In the genomic region with DNA sequence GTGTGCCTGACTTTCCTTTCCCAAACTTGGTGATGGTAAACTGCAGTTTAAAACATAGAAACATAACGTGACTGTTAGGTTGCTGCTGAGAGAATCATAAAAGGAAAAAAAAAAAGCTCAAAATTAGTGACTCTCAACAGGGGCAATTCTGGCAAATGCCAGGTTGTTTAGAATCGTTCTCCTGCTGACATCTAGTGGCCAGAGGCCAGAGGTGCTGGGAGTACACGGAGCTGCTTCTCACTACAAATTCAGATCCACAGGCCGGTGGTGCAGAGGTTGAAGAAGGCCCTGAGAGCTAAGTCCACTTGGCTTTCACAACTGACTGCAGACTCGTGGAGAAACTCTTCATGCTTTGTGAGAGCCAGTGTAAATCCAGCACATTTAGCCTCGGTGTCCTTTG, we compare ENCODE assay signal across 8 mouse cellular contexts.
DNase-seq lines count a peak whose midpoint lies in the region; ATAC-seq and TF ChIP-seq lines count a peak whose summit lies in the region.

No protein-coding gene starts in this region.

- ATAC-seq in heart, embryonic 12.5 days (ENCODE audit: insufficient number of reproducible peaks, low FRiP score), result no peak
- ATAC-seq in midbrain, embryonic 11.5 days (ENCODE audit: low FRiP score), result peak; percentile 88

- H3K4me1 ChIP-seq in heart, adult 2 months (ENCODE audit: control insufficient read depth, insufficient read depth, low read length), result no peaks in the 10 kb centered on the region
- no peaks in the 10 kb centered on the region for H3K4me1 ChIP-seq in heart, embryonic 12.5 days (replicated peaks)
- no peaks in the 10 kb centered on the region for H3K4me1 ChIP-seq in midbrain, embryonic 11.5 days (ENCODE audit: control insufficient read depth, insufficient read depth, low read length)

- H3K79me2 ChIP-seq in heart, adult 2 months (replicated peaks; ENCODE audit: control insufficient read depth, insufficient read depth, low read length), result no peaks in the 10 kb centered on the region

- TF ChIP-seq EP300 in heart, adult 2 months (IDR thresholded peaks at IDR 0.05; ENCODE audit: insufficient read depth, low read depth, low read length), result no peak

- no peaks in the 10 kb centered on the region for H3K9me3 ChIP-seq in heart, embryonic 12.5 days (replicated peaks)
- H3K9me3 ChIP-seq in midbrain, embryonic 11.5 days (ENCODE audit: control insufficient read depth, low read length), result no peaks in the 10 kb centered on the region

- H3K4me2 ChIP-seq in heart, embryonic 12.5 days, result no peak overlapping the region
- no peak overlapping the region for H3K4me2 ChIP-seq in midbrain, embryonic 11.5 days

- H3K9ac ChIP-seq in heart, adult 2 months (ENCODE audit: low read depth, low read length), result no peak overlapping the region
- H3K9ac ChIP-seq in heart, embryonic 12.5 days, result no peak overlapping the region
- no peak overlapping the region for H3K9ac ChIP-seq in midbrain, embryonic 11.5 days (ENCODE audit: low read length)

- 13% methylated on average over 6 of the region's 6 CpGs for WGBS in heart, adult 2 months
- WGBS in heart, embryonic 12.5 days, result 14% methylated on average over 6 of the region's 6 CpGs
- WGBS in midbrain, embryonic 11.5 days, result 19% methylated on average over 6 of the region's 6 CpGs

- TF ChIP-seq CTCF in heart, adult 2 months (IDR thresholded peaks at IDR 0.05), result peak; percentile 97
- TF ChIP-seq CTCF in gastrocnemius, adult 2 months (IDR thresholded peaks at IDR 0.05), result peak; percentile 81

- no peak overlapping the region for H3K27ac ChIP-seq in heart, adult 2 months
- no peak overlapping the region for H3K27ac ChIP-seq in heart, embryonic 12.5 days (ENCODE audit: poor library complexity, severe bottlenecking)
- H3K27ac ChIP-seq in gastrocnemius, adult 2 months, result no peak overlapping the region
- no peak overlapping the region for H3K27ac ChIP-seq in midbrain, embryonic 11.5 days (ENCODE audit: low read depth, low read length)

- DNase-seq in heart, adult 2 months, result peak; percentile 34 to 58
- peak; percentile 78 to 87 for DNase-seq in cerebellum, postnatal 25 days
- peak; percentile 62 for DNase-seq in gastrocnemius, adult 2 months
- DNase-seq in kidney, adult 11 months, result peak; percentile 80
- DNase-seq in left cerebral cortex, postnatal 14 days (ENCODE audit: low spot score in 2 of 2), result peak; percentile 85 to 87
- DNase-seq in midbrain, embryonic 11.5 days (ENCODE audit: low spot score, missing footprints), result peak; percentile 92
- peak; percentile 18 for DNase-seq in skeletal muscle tissue, adult 2 months (ENCODE audit: low read depth, low spot score)

- H3K27me3 ChIP-seq in heart, adult 2 months (ENCODE audit: control insufficient read depth, insufficient read depth, low read length), result no peaks in the 10 kb centered on the region
- H3K27me3 ChIP-seq in heart, embryonic 12.5 days (replicated peaks), result no peaks in the 10 kb centered on the region
- no peaks in the 10 kb centered on the region for H3K27me3 ChIP-seq in midbrain, embryonic 11.5 days (ENCODE audit: control insufficient read depth, insufficient read depth, low read length)

- intact Hi-C loops in heart, adult 2 months (cut with DNase I), result loop anchor here (10.0 kb wide), 1 partner anchor 1790 kb away; no protein-coding TSS in a partner anchor
- intact Hi-C loops in gastrocnemius, adult 2 months (cut with DNase I), result no loop called here
- intact Hi-C loops in left cerebral cortex, postnatal 14 days (cut with DNase I), result no loop called here

- H3K36me3 ChIP-seq in heart, adult 2 months (ENCODE audit: control insufficient read depth, insufficient read depth, low read length), result no peaks in the 10 kb centered on the region
- no peaks in the 10 kb centered on the region for H3K36me3 ChIP-seq in heart, embryonic 12.5 days
- no peaks in the 10 kb centered on the region for H3K36me3 ChIP-seq in midbrain, embryonic 11.5 days (ENCODE audit: control insufficient read depth, insufficient read depth, low read length)

- no peak overlapping the region for H3K4me3 ChIP-seq in heart, adult 2 months
- no peak overlapping the region for H3K4me3 ChIP-seq in heart, embryonic 12.5 days
- no peak overlapping the region for H3K4me3 ChIP-seq in gastrocnemius, adult 2 months
- H3K4me3 ChIP-seq in midbrain, embryonic 11.5 days (ENCODE audit: low read depth, low read length), result no peak overlapping the region

- TF ChIP-seq POLR2A in heart, adult 2 months (IDR thresholded peaks at IDR 0.05; ENCODE audit: insufficient read depth, low read depth, low read length), result no peak

Comparison
In these comparisons a context has a peak if more than half of its experiments do, and no peak if none do; other contexts are left out.
1. DNase-seq: peak in every context shown above with its lines; median percentile 92 in midbrain, embryonic 11.5 days; 86 in left cerebral cortex, postnatal 14 days; 82 in cerebellum, postnatal 25 days; 80 in kidney, adult 11 months; 62 in gastrocnemius, adult 2 months; 46 in heart, adult 2 months; 18 in skeletal muscle tissue, adult 2 months.